Mouse (Mus musculus): ENCODE measurements around the gene Olfr1208.

Gene Olfr1208

DNA sequence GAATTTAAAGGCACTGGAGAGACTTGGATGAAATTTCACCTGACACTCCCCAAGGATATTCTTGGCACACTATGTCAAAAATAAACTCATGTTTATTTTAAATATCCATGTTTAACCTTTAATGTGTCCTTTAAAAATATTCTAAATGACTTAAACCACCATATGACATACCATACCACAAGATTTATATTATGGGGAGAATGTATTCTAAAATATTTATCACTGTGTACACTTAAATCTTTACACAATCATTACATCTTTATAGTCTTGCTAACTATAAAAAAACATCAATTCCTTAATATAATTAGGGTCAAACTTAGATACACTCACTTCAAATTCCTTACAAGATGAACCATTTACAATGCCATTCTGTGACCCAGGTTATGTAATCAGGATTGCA lies at the start of gene Olfr1208:
TSS of gene Olfr1208 (minus strand) at position 101 of the 400 bp plus-strand sequence.
- DNase-seq (ENCODE audit: low read depth, low spot score) = no peak

DNA sequence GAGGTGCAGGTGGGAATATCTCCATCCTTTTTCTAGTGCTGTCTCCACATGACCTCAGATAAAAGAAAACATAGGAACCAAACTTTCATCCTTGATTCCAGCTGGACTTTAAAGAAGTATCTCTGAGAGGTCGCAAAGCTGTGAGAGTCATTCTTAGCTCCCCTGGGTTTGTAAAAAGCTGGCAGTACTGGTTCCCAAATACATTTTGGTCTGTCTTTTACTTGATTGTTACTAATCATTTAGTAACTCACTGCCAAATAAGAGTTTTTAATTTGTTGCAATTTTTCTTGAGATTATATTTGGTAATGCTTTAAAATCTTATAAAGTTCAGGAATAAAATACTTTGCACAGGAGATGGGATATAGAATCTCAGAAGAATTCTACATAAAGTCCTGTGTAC lies 35.9 kb upstream of the Olfr1208 start, which contains the start of gene Olfr1211:
TSS of gene Olfr1211 (minus strand) at position 101 of the 400 bp plus-strand sequence.
- peak; percentile 4 for DNase-seq (ENCODE audit: low read depth, low spot score)

DNA sequence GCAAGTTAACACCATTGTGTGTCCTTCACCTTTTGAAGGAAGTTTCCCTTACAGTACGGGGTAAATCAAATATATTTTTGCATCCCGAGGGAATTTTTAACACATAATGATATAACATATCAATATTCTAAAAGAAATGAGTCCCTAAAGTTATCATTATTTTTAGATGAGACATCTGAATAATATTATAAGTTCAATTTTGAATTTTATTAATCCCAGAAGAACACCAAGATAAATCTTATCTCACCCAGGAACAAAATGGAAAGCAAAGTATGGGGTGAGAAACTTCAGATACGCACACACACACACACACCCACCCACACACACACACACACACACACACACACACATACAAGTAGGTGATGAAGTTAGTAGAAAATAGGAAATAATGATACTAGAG lies 12.9 kb upstream of the Olfr1208 start, which contains the start of gene Olfr1209:
TSS of gene Olfr1209 (minus strand) at position 101 of the 400 bp plus-strand sequence.
- DNase-seq (ENCODE audit: low read depth, low spot score) = no peak

DNA sequence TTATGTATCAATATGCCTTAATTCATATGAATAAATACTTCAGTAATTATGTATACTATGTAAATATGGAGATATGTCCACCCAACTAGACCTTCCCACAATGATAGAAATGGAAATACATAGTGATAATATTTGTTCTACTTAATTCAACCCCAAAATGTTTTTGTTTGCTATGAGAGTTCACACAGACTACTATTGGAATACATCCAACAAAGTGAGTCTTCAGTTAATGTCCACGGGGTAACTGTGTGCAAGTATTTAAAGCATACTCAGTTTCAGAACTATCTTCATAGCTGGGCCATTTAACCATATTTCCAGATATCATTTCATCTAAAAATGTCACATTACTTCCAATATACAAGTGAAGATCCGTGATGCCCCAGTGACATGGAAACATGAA lies 39.2 kb downstream of the Olfr1208 start, which contains the start of gene Olfr1206:
TSS of gene Olfr1206 (plus strand) at position 301 of the 400 bp plus-strand sequence.
- DNase-seq (ENCODE audit: low read depth, low spot score) = no peak

DNA sequence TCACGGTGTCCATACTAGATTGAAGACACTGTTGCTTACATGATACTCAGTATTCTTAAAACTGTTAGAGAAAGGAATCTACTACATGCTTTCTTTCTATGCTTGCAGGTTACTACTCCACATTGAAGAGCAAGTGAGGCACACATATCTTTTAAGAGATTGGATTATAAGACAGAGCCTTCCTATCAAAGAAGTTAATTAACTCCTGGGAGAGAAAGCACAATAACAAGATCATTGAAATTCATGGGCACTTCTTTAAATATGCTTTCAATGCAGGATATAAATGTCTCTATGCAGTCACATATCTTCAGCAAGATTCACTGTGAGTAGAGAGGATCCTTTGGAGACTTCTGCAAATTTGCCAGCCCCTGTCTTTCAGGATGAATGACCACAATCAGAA lies 53.1 kb downstream of the Olfr1208 start, which contains the start of gene Olfr1204:
TSS of gene Olfr1204 (plus strand) at position 301 of the 400 bp plus-strand sequence.
- DNase-seq (ENCODE audit: low read depth, low spot score) = no peak

Data from brain, adult 2 months (tissue).